Comparison of ENCODE assay signal across 27 mouse cellular contexts in the genomic region with DNA sequence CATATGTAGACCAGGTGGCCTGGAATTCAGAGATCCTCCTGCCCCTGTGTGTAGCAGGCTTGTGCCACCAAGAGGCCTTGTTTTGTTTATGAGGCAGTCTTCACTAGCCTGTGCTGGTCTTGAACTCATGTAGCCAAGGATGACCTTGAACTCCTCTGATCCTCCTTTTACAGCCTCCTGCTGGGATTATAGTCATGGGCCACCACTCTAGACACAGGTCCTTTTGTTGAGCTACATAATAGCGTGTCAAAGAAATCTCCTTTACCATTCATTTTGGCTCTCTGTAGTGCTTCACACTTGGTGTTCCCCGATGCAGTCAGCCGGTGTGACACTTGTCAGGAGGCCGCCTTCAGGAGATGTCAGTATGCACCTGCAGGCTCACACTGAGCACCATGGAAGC. TPM values are rescaled to one million over a fixed set of nuclear protein-coding genes. Genes with fewer than 3 reads are reported as not detected.
"Had no signal": no experiment of that assay in that cellular context is flagged by ENCODE, and none has a peak within 500 bp of the region (broad histone marks: within the 10 kb centered on the region; RNA-seq: fewer than 3 reads in every experiment).

No protein-coding gene starts in this region.

- H3K27ac ChIP-seq: embryonic facial prominence, embryonic 10.5 days; embryonic facial prominence, embryonic 12.5 days; embryonic facial prominence, embryonic 13.5 days; embryonic facial prominence, embryonic 15.5 days; forebrain, embryonic 10.5 days; forebrain, embryonic 12.5 days; forebrain, embryonic 13.5 days; forebrain, embryonic 15.5 days; gastrocnemius, adult 2 months; heart, adult 2 months; heart, embryonic 10.5 days had no signal

- H3K9me3 ChIP-seq: embryonic facial prominence, embryonic 10.5 days; embryonic facial prominence, embryonic 12.5 days; embryonic facial prominence, embryonic 13.5 days; embryonic facial prominence, embryonic 15.5 days; forebrain, embryonic 10.5 days; forebrain, embryonic 12.5 days; forebrain, embryonic 13.5 days; forebrain, embryonic 15.5 days; heart, embryonic 10.5 days had no signal

- DNase-seq: cerebellum, adult 9-10 months; cerebellum, adult 9-11 months; cerebellum, postnatal 10 days; cerebellum, postnatal 14 days; cerebellum, postnatal 25 days; cerebellum, postnatal 36 days; embryo, embryonic 11 days; forebrain, postnatal 0 days; gastrocnemius, adult 2 months; gastrocnemius, postnatal 10 days; gastrocnemius, postnatal 14 days; gastrocnemius, postnatal 25 days; gastrocnemius, postnatal 36 days; heart, adult 18-20 months; heart, adult 2 months had no signal

- H3K4me1 ChIP-seq: embryonic facial prominence, embryonic 10.5 days; embryonic facial prominence, embryonic 12.5 days; embryonic facial prominence, embryonic 13.5 days; embryonic facial prominence, embryonic 15.5 days; forebrain, embryonic 12.5 days; forebrain, embryonic 13.5 days; forebrain, embryonic 15.5 days; heart, embryonic 10.5 days had no signal

- H3K27me3 ChIP-seq: embryonic facial prominence, embryonic 12.5 days; embryonic facial prominence, embryonic 13.5 days; embryonic facial prominence, embryonic 15.5 days; forebrain, embryonic 12.5 days; forebrain, embryonic 13.5 days; forebrain, embryonic 15.5 days had no signal

- H3K4me2 ChIP-seq: embryonic facial prominence, embryonic 12.5 days; embryonic facial prominence, embryonic 13.5 days; embryonic facial prominence, embryonic 15.5 days; forebrain, embryonic 12.5 days; forebrain, embryonic 13.5 days; forebrain, embryonic 15.5 days had no signal

- H3K9ac ChIP-seq: embryonic facial prominence, embryonic 12.5 days; embryonic facial prominence, embryonic 13.5 days; embryonic facial prominence, embryonic 15.5 days; forebrain, embryonic 12.5 days; forebrain, embryonic 13.5 days; forebrain, embryonic 15.5 days; forebrain, postnatal 0 days had no signal

- H3K4me3 ChIP-seq: embryonic facial prominence, embryonic 10.5 days; embryonic facial prominence, embryonic 12.5 days; embryonic facial prominence, embryonic 13.5 days; embryonic facial prominence, embryonic 15.5 days; erythroblast, embryonic 14.5 days; forebrain, embryonic 10.5 days; forebrain, embryonic 12.5 days; forebrain, embryonic 13.5 days; forebrain, embryonic 15.5 days; gastrocnemius, adult 2 months; heart, adult 2 months; heart, embryonic 10.5 days had no signal

- ATAC-seq: forebrain, embryonic 13.5 days; forebrain, embryonic 14.5 days; forebrain, embryonic 15.5 days; forebrain, embryonic 16.5 days; forebrain, postnatal 0 days had no signal

RNA-seq across cellular contexts. Expression of a gene that starts 11.8 kb away (rescaled TPM):
- polyA plus RNA-seq: erythroblast, embryonic 14.5 days had no signal
